Mouse (Mus musculus) megakaryocyte, adult 5-6 weeks (primary cell): Measurements from ENCODE around the gene Rap1gap2. TPM values are rescaled to one million over a fixed set of nuclear protein-coding genes. Genes with fewer than 3 reads are reported as not detected.

Experiments used
- ATAC-seq: 2 replicates; pipeline ENCODE4 v1.8.0; 2016; ENCODE audit warnings: mild to moderate bottlenecking, inconsistent platforms; ENCODE audit not compliant: poor library complexity, severe bottlenecking
- total RNA-seq, 2 experiments: library from RNA; stranded (forward) in 1 of 2; stranded (reverse) in 1 of 2; fragments of 153-499, 151-499 nt in 1 of 2; fragments of 221-1000, 200-1000 nt in 1 of 2; gene quantifications; 2 replicates each; pipeline versions ENCODE4 v1.2.3 to v1.2.4; 2015 to 2017

The Rap1gap2 gene
- total RNA-seq, 2 experiments from 2014 or later = 22.3 to 34.3 TPM

DNA sequence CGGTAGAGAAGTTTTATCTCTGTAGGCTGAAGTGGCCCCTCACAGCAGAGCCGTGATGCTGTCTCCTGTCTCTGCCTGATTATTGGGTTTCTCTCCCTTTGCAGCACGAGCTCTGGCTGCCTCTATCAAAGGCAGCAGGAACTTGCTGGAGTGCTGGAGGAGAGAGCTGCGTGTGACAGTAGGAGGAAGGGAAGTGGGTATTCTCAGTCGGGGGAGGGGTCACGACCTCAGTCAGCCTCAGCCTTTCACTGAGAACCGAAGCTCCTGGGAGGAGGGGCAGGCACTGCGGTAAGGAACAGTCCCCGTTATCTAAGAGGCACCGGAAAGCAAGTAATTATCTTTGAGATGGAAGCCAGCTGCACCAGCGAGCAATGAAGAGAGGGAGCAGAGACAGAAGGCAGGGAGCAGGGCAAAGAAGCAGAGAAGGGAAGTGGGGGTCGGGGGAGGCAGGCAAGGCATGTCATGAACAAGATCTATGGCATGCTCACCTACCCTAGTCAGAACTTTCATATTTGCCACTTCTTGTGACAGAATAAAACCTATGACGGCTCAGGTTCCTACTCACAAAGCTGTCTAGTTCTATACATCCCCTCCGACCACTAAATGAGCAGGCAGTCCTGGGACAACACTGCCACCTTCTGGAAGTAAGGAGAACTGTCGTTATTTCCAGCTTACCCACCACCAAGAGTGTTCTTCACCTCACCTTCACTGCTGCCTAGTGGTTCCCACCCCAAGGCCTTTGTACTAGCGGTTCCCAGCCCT is 63.6 kb downstream of the Rap1gap2 start:
- ATAC-seq = peak; percentile 84

DNA sequence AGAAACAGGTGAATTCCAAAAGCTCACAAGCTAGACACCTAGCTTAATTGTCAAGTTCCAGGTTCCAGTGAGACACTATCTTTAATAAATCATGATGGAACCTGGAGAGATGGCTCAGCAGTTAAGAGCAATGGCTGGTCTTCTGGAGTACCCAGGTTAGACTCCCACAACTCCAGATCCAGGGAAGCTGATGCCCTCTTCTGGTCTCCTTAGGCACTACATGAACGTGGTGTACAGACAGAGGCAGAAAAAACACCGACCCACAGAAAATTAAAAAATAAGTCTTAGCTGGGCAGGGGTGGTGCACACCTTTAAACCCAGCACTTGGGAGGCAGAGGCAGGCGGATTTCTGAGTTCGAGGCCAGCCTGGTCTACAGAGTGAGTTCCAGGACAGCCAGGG is 64.5 kb downstream of the Rap1gap2 start:
- 0 out of 2 replicates have a peak, but pooled peaks have one; percentile 39 for ATAC-seq

DNA sequence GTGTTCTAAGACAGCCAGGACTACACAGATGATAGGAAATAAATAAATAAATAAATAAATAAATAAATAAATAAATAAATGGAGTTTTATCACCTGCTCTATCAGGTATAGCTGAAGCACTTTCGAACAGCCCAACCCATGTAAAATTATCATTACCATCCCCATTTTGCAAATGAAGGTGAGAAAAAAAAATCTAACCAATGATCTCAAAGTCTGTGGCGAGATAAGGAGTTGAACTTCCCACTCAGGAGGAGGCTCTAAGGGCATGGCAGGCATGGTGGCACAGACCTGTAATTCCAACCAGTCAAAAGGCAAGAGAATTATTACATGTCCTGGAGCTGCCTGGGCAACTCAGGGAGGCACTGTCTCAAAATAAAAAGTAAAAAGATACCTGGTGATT is 65.2 kb downstream of the Rap1gap2 start:
- no peak for ATAC-seq

DNA sequence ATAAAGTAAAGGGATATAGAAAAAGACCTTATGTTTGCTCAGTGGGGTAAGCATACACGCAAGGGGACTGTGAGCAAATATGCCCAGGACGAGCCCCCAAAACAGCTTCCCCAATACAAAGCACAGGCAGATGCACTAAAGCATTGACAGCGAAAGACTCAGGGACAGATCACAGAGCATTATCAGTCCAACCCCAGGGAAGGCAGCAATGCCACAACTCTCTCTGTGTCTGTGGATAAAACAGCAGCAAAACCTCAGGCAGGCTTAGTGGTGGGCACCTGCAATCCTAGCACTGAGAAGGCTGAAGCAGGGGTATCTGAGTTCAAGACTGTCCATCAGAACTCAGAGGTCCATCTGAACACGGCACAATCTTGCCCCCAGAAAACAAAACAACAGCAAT is 73.4 kb downstream of the Rap1gap2 start:
- no peak for ATAC-seq

DNA sequence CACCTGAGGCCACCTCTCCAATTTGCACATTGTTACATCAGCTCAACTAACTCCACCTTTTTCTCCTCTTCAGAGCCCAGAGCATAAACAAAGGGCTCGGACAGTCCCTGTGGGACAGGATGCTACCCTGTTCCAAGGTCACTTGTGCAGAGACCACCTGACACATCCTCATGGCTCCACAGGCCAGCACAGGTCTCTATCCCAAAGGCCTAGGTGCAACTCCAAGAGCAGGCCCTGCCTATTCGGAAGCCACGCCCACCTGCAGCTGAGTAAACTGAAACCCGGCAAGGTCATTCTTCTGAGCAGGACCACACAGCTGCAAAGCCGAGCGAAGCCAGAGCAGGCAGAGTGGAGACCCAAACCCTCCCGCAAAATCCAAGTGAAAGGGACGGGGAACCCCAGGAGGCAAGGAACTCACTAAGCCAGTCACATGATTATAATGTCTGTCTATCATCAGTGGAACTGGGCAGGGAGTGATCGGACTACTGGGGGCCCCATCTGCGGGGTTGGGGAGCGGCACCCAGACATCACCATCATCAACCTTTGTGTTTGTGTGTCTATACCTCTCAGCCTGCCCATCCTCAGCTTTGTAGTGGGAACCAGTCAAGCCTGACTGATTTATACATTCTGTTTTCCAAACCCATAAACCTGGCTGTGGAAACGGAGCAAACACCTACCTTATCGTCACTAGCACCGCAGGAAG is 74.4 kb downstream of the Rap1gap2 start:
- no peak for ATAC-seq

DNA sequence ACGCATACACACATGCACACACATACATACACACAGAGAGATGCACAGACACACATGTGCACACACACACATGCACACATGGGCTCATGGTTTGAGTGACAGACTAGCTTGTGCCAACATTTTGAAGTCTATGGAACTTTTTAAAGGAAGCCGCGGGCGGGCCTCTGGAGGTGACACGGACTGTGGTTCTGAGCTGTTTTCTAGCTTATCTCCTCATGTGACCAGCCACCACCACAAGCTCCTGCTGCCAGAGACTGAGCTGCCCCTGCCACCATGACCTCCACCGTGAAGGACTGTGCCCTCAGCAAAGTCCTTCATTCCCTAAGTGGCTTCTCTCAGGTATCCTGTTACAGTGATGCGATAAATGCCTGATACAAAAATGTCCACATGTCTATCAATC is 76.3 kb downstream of the Rap1gap2 start:
- no peak for ATAC-seq

DNA sequence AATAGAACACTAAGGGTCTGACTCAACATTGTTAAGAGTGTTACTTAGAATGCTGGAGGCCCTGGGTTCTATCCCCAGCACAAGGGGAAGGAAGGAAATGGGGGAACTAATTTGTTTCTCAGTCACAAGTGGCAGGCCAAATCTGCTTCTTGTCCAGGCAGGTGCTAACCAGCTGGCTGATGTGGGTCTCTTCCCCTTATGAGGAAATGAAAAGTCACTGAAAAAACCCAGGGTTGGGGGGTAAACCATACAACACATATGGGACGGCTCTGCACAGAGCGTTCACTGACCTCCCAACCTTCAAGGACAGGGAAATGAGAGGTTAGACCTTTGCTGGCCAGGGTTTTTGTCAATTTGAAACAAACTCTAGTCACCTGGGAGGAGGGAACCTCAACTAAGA is 77.7 kb downstream of the Rap1gap2 start:
- no peak for ATAC-seq

DNA sequence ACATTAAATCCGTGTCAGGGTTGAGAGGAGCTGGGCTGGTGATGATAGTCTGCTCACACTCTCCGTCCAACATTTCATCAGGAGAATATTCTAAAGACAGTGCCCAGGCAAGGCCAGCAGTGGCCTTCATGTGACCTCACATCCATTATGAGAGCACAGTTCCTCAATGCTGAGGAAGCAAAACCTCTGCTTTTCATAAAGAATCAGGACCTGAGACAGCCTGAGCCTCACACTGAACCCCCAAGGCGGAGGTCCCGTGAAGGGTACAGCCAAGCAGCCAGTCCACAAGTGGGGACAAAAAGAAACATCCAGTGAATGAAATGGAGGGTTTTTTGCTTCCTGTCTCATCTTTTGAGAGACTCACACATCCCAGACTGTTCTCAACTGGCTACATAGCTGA is 78.3 kb downstream of the Rap1gap2 start:
- ATAC-seq = no peak

DNA sequence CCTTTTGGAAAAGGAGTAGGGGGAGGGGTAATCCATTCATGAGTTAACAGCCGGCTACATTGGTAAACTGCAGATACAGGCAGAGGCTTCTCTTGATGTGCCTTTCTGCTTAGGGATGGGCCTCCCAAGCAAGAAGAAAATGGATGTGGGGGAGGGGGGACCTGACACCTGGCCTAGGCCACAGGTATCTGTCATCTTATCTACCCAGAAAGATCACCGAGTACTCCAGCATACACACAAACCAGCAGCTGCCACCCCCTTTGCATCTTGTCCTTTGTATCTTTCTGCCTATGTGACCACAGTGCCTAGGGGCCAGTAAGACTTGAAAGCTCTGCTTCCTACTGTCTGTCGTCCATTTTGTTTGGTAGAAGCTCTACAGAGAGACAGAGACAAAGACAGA is 79.0 kb downstream of the Rap1gap2 start:
- no peak for ATAC-seq

DNA sequence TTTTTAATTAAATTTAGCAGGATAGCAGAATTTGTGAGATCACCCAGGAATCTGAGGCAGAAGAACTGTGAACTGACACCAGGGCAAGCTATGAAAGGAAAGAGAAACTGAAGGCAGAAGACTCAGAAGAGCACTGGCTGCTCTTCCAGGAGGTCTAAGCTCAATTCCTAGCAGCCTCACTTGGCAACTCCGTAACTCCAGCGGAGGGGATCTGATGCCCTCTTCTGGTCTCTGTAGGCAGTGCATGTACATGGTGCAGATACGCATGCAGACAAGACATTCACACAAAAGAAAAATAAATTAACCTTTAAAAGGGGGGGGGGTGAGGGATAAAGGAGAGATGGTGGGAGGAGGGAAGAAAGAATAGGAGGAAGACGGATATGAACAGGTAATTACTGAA is 80.9 kb downstream of the Rap1gap2 start:
- ATAC-seq = no peak

DNA sequence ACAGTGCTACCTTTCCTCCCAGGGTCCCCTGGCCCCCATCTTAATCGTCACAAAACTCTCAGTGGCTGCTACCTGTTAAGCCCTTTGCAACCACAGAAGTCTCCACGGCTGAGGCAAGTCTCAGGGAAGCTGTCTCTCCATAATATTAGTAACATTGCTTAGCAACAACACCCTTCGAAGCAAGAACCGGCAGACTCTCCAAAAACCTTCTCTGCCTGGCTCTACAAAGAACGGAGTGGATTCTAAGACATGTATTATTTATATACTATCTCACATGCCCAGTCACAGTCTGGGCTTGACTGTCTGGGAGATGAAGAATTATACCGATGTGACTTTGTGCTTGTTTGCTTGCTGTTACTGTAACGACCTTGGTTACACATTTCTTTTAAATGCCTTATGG is 83.2 kb downstream of the Rap1gap2 start:
- no peak for ATAC-seq

DNA sequence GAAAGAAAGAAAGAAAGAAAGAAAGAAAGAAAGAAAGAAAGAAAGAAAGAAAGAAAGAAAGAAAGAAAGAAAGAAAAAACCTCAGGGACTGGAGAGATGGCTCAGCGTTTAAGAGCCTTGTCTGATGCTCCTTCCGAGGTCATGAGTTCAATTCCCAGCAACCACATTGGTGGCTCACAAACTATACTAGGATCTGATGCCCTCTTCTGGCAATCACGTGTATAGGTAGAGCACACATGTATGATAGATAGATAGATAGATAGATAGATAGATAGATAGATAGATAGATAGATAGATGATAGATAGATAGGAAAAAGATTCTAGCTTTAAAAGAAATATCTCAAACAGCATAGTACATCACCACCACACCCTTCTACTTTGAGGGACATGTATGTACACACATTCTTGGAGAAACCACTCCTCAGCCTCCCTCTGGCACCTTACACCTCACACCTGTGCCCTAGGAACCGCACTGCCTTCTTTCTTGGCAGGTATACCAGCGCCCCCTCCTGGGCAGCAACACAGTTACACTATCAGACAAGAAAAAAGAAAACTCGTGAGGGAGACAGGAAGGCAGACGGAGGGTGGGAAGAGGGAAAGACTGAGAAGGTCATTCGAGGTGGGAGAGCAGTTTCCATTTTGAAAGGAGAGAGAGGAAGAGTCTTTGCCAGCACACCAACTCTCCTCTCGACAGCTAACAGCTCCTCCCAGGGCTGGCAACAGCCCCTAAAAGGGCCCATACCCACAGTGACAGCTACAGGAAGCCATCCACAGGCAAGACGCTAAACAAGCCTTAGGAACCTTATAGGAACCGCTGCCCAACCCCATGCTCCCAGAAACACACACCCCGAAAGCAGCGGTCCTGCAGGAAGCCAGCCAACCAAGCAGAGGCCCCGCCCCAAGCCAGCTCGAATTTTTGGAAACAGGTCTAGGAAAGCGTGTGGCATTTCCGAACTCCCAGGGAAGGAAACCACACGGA is 84.2 kb downstream of the Rap1gap2 start:
- ATAC-seq = peak; percentile 20; the same call in 1 of the 2 replicates

DNA sequence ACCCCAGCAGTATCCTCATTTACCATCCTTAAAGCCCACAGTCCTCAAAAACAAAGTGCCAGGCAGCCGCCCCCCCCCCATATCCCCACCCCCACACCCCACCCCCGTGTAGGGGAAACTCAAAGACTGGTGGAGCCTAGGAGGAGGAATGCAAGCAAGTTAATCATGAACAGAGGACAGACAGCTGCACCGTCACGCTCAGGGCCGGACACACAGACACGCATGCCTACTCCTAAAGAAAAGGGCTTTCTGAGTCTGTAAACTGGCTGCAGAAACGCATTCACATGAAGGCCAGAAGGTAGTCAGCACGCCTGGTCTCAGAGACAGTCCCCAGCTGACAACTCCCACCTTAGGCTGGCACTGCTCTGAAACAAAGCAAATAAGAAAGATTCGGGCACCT is 85.1 kb downstream of the Rap1gap2 start:
- no peak for ATAC-seq

DNA sequence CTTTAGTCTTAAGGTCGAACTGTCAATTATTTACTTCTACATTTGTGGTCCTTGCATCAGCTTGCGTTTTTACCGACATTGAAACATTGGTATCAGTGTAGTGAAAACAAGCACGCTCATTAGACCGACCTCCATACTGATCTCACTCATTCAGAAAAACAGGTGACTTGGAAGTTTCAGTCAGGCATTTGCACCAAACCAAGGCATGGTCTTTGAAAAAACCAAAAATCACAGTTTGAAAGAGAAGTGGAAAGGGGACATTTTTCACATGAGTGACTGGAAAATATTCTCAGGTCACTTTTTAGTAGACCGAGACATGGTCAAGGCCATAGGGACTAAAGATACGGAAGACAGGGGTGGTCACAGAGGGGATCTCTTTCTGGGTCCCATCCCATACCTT is 85.5 kb downstream of the Rap1gap2 start:
- ATAC-seq = no peak

DNA sequence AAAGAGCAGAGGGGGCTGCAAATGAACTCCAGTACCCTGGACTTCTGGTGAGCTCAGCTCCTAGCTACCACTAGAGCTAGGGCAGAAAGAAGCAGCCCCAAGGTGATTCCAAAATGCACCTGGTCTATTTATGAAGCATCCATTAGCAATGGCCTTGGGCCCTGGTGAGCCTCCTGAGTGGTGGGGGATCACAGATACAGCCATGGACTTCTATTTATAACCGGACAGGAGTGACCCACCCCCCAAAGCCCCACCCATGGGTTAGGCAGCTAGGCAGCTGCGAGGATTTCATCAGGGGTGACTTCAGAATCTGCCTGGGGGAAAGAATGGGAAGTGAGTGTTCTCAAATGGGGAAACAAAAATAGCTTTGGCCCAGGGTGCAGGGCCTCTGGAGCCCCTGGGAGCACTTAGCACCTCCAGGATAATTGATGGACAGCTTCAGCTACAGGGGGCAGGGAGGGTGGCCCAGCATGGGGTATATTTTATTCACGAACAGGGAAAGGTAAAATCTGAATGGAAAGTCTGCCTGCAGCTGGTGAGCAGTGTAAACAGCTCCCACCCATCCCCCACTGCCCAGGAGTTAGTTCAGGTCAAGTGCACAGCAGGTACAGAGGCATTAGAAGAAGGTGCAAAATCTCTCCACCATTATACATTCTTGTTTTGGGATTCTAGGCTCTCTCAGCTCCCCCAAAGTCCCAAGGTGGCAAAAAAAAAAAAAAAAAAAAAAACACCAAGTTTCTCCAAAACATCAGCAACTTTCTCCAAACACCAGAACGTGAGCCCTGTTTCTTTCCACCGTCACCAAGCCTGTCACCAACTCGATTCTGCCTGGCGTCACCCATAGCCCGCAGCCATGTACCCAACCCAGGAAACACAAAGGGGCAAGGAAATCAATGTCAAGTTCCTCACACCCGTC is 86.4 kb downstream of the Rap1gap2 start:
- peak; percentile 75 for ATAC-seq

DNA sequence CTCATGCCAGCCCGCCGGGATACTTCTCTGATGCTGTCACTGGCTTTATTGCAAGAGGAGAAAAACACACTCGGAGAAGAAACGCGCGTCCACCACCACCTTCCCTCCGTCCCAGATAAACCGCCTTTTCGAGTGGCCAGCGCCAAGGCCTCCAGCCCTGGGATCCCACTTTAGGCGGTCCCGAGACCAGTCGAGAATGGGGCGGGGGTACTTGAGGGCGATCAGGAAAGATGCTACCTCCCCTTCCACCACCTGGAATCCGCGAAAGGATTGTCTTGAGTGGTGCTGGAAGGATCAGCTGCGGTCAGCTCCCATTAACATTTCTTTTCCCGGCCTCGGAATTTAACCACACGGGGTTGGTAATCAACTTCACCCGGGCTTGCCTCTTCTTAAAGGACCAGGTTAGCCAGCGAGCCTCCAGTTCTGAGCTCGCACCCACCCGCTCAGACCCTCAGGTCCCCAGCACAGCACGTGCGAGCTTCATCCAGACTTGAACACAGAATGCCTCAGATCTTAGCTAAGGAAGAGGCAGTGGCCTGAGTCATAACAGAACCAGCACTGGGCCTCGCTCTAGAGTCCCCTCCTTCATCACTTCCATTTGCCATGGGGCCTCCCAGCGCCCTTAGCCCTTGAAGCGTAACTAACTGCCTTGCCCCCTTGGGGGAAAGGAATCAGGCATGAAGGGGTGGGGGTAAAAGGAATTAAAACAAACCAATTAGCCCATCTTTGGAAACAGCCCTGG is 87.3 kb downstream of the Rap1gap2 start:
- ATAC-seq = no peak

DNA sequence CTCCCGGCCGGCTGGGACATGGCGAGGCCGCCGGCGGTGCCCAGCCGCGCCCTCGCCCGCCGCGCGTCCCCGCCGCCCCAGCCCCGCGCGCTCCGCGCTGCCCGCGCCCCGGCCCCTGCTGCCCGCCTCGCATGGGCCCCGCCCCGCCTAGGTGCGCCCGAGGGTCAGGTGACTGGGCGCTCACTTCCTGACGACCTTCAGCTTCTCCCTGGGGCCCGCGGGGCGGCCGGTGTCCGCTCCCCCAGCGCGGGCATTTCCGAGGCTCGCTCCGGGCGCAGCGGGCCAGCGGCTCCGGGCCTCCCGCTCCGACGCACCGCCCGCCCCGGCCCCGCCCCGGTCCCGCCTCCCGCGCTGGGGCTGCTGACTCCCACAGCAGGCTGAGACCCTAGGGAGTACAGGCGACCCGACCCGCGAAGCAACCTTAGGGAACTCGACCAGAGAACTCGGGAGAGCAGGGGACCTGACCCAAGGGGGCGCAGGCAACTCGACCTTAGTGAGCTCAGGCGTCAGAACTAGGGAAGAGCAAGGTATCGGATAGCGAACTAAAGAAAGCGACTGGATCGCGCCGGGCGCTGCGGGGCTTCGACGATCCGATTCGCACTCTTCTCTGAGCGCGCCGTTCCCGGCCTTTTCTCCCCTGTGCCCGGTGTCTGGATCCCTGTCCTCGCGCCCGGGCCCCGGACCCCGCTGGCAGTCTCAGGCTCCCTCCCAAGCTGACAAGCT is 88.1 kb downstream of the Rap1gap2 start:
- peak; percentile 74 for ATAC-seq

DNA sequence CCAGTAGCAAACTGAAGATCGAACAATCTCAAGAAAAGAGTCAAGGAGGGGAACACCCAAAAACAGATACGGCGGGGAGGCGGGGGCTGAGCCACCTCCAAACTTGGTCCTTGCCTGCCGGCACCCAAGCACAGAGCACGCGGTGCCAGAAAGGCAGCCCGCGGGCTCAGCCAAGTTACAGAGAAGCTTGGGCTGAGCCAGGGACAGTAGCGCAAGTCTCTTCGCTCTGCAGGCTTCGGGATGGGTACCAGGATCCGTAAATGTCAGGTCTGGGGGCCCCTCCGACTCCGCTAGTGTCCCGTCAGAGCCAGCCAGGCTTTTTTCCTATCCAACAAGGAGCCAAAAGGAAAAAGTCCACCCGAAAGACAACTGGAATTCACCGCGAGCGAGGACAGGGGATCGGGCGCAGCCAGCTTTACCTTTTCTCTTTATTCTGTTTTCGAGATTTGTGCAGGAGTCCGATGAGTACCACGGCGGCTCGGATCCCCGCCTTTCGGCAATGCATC is 88.7 kb downstream of the Rap1gap2 start:
- ATAC-seq = no peak

DNA sequence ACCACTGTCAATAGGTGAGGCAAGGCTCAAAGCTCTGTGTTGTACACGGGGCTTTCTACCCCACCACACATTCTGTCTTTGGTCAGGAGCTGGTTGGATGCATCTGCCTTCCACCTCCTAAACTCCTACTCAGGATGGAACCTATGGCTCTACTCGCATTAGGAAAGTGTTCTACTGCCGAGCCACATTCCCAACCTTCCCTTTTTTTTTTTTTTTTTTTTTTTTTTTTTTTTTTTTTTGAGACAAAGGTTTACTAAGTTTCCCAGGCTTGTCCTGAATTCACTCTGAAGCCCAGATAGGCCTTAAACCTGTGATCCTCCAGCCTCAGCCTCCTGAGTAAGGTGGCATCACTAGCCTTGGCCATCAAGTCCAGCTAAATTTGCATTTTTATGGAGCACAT is 90.5 kb downstream of the Rap1gap2 start:
- ATAC-seq = no peak
